Mouse (Mus musculus): ENCODE results near the gene Sidt2. TPM values are rescaled to one million over a fixed set of nuclear protein-coding genes. Genes with fewer than 3 reads are reported as not detected.

The Sidt2 gene
- total RNA-seq, 1 experiment from 2014 or later, result 105 TPM

- ATAC-seq (ENCODE audit: extremely low read depth, insufficient number of reproducible peaks, low FRiP score, poor library complexity, severe bottlenecking), result no peak
Measured at GRCm38 (mm10) chr9:45953511-45954293, 1.4 kb downstream of the Sidt2 start.

- no peak for ATAC-seq (ENCODE audit: extremely low read depth, insufficient number of reproducible peaks, low FRiP score, poor library complexity, severe bottlenecking)
Measured at GRCm38 (mm10) chr9:45952890-45953289, 2.2 kb downstream of the Sidt2 start.

- ATAC-seq (ENCODE audit: extremely low read depth, insufficient number of reproducible peaks, low FRiP score, poor library complexity, severe bottlenecking), result no peak
Measured at GRCm38 (mm10) chr9:45952057-45952456, 3.0 kb downstream of the Sidt2 start.

GRCm38 (mm10) chr9:45946872-45947183, 8.2 kb downstream of the Sidt2 start:
- ATAC-seq (ENCODE audit: extremely low read depth, insufficient number of reproducible peaks, low FRiP score, poor library complexity, severe bottlenecking), result no peak

- ATAC-seq (ENCODE audit: extremely low read depth, insufficient number of reproducible peaks, low FRiP score, poor library complexity, severe bottlenecking), result no peak
Measured at GRCm38 (mm10) chr9:45946182-45946871, 8.7 kb downstream of the Sidt2 start.

GRCm38 (mm10) chr9:45945721-45946120, 9.3 kb downstream of the Sidt2 start:
- ATAC-seq (ENCODE audit: extremely low read depth, insufficient number of reproducible peaks, low FRiP score, poor library complexity, severe bottlenecking), result no peak

- peak; percentile 92 for ATAC-seq (ENCODE audit: extremely low read depth, insufficient number of reproducible peaks, low FRiP score, poor library complexity, severe bottlenecking)
Measured at GRCm38 (mm10) chr9:45944506-45945400, 10.3 kb downstream of the Sidt2 start.

GRCm38 (mm10) chr9:45943628-45944505, 11.2 kb downstream of the Sidt2 start:
- no peak for ATAC-seq (ENCODE audit: extremely low read depth, insufficient number of reproducible peaks, low FRiP score, poor library complexity, severe bottlenecking)

- no peak for ATAC-seq (ENCODE audit: extremely low read depth, insufficient number of reproducible peaks, low FRiP score, poor library complexity, severe bottlenecking)
Measured at GRCm38 (mm10) chr9:45942916-45943315, 12.1 kb downstream of the Sidt2 start.

- no peak for ATAC-seq (ENCODE audit: extremely low read depth, insufficient number of reproducible peaks, low FRiP score, poor library complexity, severe bottlenecking)
Measured at GRCm38 (mm10) chr9:45942464-45942863, 12.6 kb downstream of the Sidt2 start.

GRCm38 (mm10) chr9:45941329-45941888, 13.6 kb downstream of the Sidt2 start:
- no peak for ATAC-seq (ENCODE audit: extremely low read depth, insufficient number of reproducible peaks, low FRiP score, poor library complexity, severe bottlenecking)

- no peak for ATAC-seq (ENCODE audit: extremely low read depth, insufficient number of reproducible peaks, low FRiP score, poor library complexity, severe bottlenecking)
Measured at GRCm38 (mm10) chr9:45939794-45940193, 15.3 kb downstream of the Sidt2 start.

- ATAC-seq (ENCODE audit: extremely low read depth, insufficient number of reproducible peaks, low FRiP score, poor library complexity, severe bottlenecking), result no peak
Measured at GRCm38 (mm10) chr9:45938952-45939637, 16.0 kb downstream of the Sidt2 start.

GRCm38 (mm10) chr9:45938088-45938487, 17.0 kb downstream of the Sidt2 start:
- ATAC-seq (ENCODE audit: extremely low read depth, insufficient number of reproducible peaks, low FRiP score, poor library complexity, severe bottlenecking), result no peak

GRCm38 (mm10) chr9:45936883-45937282, 18.2 kb downstream of the Sidt2 start:
- peak; percentile 45; the same call in 1 of the 2 replicates for ATAC-seq (ENCODE audit: extremely low read depth, insufficient number of reproducible peaks, low FRiP score, poor library complexity, severe bottlenecking)

GRCm38 (mm10) chr9:45935628-45936210, 19.3 kb downstream of the Sidt2 start, which contains the start of gene Tagln:
TSS of gene Tagln (minus strand) at chr9:45936058.
- no peak for ATAC-seq (ENCODE audit: extremely low read depth, insufficient number of reproducible peaks, low FRiP score, poor library complexity, severe bottlenecking)
